Mouse (Mus musculus) retina, postnatal 1 day (tissue): Measurements from ENCODE around the gene Gm20388.
A peak's percentile ranks its signal among the peaks of the same experiment; 100 is the strongest.

Experiments used
- DNase-seq: peaks from one replicate; pipeline ENCODE4 v3.0.0-alpha.2; 2012

Gm20388 gene

DNA sequence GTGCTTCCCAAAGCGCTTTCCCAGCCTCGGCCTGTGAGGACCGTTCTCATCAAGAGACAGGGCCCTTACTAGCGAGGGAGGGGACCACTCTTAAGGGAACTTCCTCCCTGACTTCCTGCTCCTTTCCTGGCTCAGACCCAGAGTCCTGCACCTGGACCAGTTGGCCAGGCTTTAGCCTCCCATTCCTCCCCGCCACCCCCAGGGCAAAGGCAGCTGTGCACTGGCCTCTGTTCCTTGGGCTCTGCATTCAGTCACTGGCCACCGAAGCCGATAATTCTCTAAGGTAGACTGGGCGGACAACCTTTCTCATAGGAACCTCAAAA, 2280.4 kb downstream of the Gm20388 start:
- DNase-seq = no peak

- DNase-seq = no peak
Measured at GRCm38 (mm10) chr8:122192771-122193170, 2282.1 kb downstream of the Gm20388 start.

GRCm38 (mm10) chr8:122193521-122193920, 2282.9 kb downstream of the Gm20388 start:
- no peak for DNase-seq

DNA sequence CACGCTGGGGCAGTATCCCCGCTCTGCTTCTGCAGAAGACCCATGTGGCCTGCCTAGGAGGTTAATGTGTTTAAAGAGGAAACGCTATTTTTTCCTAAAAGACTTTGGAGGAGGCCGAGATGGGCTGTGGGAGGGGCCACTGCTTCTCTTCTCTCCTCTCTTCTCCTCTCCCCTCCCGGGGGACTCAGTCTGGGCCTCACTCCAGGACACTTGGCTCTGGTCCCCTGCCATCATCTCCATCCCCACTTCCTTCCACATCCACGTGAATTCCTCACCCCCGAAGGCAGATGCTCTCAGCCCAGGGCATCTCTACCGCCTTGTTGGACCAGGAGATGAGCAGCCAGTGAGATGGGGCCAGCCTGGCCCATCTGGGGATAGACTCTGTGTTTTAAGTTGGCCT, 2283.8 kb downstream of the Gm20388 start:
- DNase-seq = no peak

GRCm38 (mm10) chr8:122197342-122197741, 2286.7 kb downstream of the Gm20388 start:
- no peak for DNase-seq

- no peak for DNase-seq
Measured at GRCm38 (mm10) chr8:122198378-122199025, 2287.9 kb downstream of the Gm20388 start.

- DNase-seq = no peak
Measured at GRCm38 (mm10) chr8:122199191-122199590, 2288.6 kb downstream of the Gm20388 start.

DNA sequence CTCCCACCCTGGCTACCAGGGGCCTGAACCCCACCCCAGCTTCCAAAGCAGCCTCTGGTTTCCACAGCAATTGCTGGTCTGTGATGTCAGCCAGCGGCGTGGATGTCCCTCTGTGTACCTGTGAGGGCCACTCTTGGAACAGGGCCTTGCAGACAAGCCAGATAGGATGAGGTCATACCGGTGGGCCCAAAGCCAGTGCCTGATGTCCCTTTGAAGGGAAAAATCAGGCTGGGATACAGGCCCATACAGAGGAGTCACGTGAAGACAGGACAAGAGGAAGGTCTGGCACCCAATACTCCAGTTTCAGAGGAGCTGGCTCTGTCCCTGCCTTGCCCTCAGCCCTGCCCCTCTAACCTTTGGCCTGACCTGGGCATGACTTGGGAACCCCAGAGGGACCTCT, 2289.2 kb downstream of the Gm20388 start:
- DNase-seq = no peak

DNA sequence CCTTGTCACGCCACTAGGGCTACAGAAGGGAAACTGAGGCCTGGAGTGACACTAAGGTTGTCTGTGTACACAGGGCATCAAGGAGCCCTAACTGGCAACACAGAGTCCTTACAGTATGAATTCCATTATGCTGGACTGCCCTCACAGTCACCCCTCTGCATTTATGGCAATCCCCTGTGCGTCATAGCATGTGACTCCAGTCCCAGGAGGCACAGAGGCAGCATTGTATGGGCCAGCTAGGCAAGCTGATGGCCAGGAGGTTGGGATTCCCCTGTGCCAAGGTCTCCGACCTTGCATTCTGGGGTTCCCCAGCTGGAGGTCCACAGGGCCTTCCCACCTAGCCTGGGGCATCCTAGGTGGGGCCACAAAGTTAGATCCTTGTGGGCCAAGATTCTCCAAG, 2300.9 kb downstream of the Gm20388 start:
- DNase-seq = no peak

DNA sequence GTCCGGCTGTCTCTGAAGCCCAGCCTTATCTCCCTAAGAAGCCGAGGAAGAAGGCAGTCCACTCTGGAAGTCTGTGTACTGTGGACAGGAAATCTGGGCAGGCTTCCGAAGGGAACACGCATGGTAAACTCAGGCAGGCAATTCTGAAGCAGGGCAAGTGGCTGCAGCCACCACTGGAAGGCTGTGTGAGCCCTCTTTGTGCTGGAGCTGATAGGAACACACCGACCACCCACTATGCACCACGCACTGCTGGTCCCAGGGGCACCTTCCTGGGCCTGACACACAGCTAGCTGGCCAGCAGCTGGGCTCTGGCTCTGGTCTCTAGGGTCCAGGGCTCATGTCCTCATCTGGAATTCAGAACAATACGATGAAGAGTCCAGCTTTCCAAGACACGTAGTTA, 2305.0 kb downstream of the Gm20388 start:
- DNase-seq = no peak

GRCm38 (mm10) chr8:122216433-122216832, 2305.8 kb downstream of the Gm20388 start:
- no peak for DNase-seq

DNA sequence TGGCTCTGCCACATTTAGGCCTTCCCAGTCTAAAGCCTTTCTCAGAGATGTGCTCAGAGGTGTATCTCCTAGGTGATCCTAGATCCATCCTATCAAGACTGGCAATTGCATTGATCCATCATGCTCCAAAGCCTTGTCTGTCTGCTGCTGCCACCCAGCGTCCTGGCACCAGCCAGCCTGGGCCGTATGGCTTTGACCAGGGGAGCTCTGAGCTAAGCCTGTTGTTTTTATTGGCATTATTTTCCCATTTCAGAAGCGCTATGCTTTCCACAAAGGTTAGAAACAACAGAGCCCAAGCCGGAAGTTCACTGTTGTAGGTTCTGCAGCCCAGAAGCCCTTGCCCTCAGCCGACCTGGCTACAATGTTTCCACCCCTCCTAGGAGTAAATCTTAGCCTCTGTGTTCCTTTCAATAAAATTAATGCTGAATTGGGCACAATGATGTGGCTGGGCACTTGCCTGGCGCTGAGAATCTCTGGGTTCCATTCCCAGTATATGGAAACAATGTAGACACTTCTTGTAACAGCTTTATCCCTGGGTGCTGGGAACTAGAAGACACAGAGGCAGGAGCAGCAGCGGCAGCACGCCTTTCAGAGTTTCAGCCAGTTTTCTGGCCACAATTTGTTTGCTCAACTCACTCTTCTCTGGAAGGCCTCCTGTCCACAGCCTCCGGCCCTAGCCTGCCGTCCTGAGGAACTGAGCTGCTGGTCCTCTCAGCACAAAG, 2307.0 kb downstream of the Gm20388 start:
- no peak for DNase-seq

GRCm38 (mm10) chr8:122223976-122224649, 2313.5 kb downstream of the Gm20388 start:
- DNase-seq = no peak

GRCm38 (mm10) chr8:122224650-122225022, 2314.0 kb downstream of the Gm20388 start:
- no peak for DNase-seq

GRCm38 (mm10) chr8:122225446-122225845, 2314.8 kb downstream of the Gm20388 start:
- no peak for DNase-seq

DNA sequence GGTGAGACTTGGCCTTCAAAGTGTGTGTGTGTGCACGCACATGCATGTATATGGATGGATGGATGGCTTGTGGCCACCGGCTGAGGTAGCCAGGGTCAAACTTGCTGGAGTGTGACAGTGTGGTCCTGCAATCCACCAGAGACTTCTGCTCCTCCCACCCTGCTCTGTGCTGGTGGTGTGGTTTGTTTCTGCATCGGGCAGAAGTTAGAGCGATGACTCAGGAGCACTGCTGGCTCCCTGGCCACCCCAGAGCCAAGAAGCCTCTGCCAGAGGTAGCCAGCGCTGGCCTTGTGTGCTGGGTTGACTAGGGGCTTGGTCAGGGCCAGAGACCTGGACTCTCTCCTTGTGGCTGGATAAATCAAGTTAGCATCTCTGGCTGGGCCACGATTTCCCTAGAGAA, 2316.7 kb downstream of the Gm20388 start:
- DNase-seq = no peak

- DNase-seq = no peak
Measured at GRCm38 (mm10) chr8:122228792-122229575, 2318.3 kb downstream of the Gm20388 start.

DNA sequence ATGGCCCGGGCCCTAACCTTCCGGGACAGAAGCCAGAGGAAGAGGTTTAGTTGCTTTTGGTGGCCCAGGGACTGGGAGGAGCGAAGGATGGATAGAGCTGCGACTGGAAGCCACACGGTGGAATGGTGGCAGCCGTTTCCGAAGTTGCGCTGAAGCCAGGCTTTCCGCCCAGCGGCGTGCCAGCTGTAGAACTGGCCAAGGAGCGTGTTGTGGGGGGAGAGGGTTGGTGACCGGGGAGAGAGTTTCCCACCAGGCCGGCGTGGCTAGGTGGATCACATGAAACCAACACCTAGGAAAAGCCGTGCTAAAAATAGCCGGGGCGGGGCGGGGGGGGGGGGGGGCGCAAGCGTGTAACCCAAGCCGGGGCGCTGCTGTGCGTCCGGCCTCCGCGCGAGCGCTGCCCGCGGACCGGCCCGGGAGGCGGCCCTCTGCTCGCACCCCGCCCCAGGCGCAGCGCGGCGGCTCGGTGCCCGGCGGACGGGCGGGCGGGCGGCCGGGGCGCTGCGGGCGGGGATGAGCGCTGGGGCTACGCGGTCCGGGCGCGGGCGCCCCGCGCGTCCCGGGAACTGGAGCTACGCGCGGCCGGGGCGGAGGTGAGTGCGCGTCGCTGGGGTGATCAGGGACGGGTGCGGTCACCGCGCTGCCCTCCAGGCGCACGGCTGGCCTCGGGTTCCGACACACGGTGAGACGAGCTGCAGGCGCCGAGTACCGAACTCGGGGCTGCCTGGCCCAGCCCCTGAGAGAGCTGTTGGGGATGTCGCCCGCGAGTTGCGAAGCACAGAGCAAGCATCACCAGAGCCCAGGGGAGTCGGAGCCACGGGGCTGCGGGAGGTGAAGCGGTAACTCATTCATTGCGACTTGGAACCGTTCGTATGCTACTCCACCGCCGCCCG, 2319.4 kb downstream of the Gm20388 start:
- no peak for DNase-seq

DNA sequence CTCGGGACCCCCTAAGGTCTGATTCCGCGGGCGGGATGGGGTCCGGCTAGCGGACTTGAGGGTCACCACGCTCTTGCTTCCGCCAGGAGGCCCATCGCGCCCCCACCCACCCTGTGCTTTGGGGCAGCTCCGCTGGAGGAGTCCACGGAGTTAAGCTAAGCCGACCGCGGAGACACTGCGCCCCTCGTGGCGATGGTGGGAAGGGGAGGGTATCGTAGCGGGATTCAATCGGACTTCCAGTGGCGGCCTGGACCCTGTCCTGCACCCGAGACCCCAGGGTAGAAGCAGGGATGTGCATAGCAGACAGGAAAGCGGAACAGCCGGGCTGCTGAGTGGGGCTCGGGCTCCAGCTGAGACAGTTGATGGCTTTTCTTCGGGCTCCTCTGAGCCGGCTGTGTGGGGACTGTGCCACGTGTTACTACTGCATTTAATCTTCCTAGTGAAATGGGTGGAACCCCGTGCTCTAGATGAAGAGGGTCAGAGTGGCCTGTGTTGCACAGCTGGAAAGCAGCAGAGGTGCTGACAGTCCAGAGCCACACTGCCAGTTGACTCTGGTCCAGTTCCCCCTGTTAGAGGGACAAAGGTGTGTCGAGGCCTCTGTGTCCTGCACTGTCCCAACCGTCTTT, 2320.2 kb downstream of the Gm20388 start:
- peak; percentile 83 for DNase-seq

DNA sequence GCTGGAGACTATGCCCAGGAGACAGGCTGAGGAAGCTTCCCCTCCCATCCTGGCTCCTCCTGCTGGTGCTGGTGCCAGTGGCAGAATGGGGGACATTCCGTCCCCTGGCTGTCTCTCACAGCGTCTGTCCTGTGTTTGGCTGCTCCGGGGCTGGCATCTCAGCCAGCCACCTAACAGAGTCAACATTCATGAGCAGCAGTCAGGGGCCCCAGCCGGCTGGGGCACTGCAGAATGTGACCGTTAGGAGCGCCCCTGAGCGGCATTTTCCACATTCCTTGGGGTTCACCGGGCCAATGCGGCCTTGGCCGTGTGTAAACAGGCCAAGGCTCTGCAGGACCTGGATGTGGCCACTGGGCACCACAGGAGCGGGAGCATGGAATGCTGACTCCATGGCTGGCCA, 2323.4 kb downstream of the Gm20388 start:
- DNase-seq = peak; percentile 60

DNA sequence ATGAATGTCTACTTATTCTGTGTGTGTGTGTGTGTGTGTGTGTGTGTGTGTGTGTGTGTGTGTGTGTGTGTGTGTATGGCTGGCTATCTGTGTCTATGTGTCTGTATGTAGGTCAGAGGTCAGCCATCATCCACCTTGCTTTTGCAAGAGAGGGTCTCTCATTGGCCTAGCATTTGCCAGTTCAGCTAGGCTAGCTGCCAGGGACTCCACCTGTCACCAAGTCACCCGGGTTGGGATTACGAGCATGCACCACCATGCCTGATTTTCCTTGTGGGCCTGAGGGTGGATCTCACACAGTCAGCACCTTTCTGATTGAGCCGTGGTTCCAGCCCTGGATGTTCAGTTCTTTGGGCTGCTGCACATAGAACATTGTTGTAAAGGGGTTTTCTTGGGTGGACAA, 2325.9 kb downstream of the Gm20388 start:
- DNase-seq = no peak

DNA sequence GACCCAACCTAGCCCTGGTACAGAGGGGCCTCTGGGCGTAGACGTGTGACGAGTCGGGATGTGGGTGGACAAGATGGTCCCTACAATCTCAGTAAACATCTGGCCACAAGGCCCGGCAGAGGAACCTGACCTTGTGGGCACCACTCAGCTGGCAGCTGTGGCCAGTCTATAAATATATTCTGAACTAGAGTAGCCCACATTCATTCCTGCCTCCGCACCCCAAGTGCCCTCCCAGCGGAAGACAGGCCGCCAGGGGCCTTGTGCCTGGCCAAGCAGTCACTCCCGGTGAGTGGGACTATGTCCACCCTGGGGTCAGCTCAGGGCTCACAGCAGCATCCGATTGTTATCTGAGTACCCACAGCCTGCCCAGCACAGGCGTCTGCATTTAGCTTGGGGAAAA, 2327.6 kb downstream of the Gm20388 start:
- no peak for DNase-seq
